Mouse (Mus musculus): ENCODE measurements around the gene Fgfr2. TPM values are rescaled to one million over a fixed set of nuclear protein-coding genes. Genes with fewer than 3 reads are reported as not detected.
A peak's percentile ranks its signal among the peaks of the same experiment; 100 is the strongest.
"Not testable (repeated sequence)": the region's sequence is repeated elsewhere in the genome, so short reads cannot be mapped to it uniquely, and the experiment has no call there.

The Fgfr2 gene
- total RNA-seq, 2 experiments from 2014 or later, result 43.7 to 44.3 TPM

GRCm38 (mm10) chr7:130519096-130520048, 2603.8 kb downstream of the Fgfr2 start:
- DNase-seq (ENCODE audit: extremely low spot score in 1 of 2, low spot score in 1 of 2), result peak; percentile 97 to 98

- DNase-seq (ENCODE audit: extremely low spot score in 1 of 2, low spot score in 1 of 2), result no peak
These were observed 2604.7 kb downstream of the Fgfr2 start for GRCm38 (mm10) chr7:130518213-130519095.

DNA sequence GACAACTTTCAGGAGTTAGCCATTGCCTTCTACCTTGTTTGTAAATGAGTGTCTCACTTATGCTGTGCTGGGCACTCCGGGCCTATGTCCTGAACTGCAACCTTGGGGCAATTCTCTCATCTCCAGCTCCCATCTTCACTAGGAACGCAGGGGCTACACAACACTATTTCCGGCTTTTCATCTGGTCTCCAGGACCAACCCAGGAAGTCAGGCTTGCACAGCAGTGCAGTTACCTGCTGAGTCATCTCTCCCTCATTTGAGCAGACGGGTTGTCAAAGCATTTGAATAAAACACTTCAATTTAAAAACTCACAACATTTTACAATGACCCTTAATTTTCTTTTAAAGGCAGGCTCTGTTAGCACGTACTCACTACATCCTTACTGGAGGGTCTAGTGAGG, 2612.9 kb downstream of the Fgfr2 start:
- DNase-seq (ENCODE audit: extremely low spot score in 1 of 2, low spot score in 1 of 2), result no peak

- no peak for DNase-seq (ENCODE audit: extremely low spot score in 1 of 2, low spot score in 1 of 2)
These were observed 2620.1 kb downstream of the Fgfr2 start for GRCm38 (mm10) chr7:130503006-130503405.

GRCm38 (mm10) chr7:130501499-130501898, 2621.7 kb downstream of the Fgfr2 start:
- no peak for DNase-seq (ENCODE audit: extremely low spot score in 1 of 2, low spot score in 1 of 2)

- DNase-seq (ENCODE audit: extremely low spot score in 1 of 2, low spot score in 1 of 2), result no peak
These were observed 2629.8 kb downstream of the Fgfr2 start for GRCm38 (mm10) chr7:130493346-130493745.

DNA sequence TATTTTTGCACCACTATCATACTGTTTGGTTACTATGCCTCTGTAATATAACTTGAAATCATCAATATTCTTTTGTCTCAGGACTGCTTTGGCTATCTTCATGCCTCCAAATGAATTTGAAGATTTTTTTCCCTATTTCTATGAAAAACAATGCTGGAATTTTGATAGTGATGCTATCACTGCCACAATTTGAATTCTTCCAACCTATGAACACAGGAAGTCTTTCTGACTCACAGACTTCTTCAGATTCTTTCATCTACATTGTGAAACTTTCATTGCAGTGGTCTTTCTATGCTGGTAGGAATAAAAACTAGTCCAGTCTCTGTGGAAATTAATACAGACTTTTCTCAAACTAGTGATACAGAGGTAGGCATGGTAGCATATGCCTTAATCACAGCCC, 2631.1 kb downstream of the Fgfr2 start:
- no peak for DNase-seq (ENCODE audit: extremely low spot score in 1 of 2, low spot score in 1 of 2)

DNA sequence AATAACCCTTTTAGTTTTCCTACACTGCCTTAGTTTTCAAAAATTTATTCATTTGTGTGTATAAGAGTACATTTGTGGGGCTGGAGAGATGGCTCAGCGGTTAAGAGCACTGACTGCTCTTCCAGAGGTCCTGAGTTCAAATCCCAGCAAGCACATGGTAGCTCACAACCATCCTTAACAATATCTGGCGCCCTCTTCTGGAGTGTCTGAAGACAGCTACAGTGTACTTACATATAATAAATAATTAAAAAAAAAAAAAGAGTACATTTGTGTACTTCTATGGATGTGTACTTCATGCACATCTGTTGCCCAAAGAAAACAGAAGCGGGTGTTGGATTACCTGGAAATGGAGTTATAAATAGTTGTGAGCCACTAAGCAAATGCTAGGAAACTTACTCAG, 2644.1 kb downstream of the Fgfr2 start:
- not testable (repeated sequence) for DNase-seq (ENCODE audit: extremely low spot score in 1 of 2, low spot score in 1 of 2)

DNA sequence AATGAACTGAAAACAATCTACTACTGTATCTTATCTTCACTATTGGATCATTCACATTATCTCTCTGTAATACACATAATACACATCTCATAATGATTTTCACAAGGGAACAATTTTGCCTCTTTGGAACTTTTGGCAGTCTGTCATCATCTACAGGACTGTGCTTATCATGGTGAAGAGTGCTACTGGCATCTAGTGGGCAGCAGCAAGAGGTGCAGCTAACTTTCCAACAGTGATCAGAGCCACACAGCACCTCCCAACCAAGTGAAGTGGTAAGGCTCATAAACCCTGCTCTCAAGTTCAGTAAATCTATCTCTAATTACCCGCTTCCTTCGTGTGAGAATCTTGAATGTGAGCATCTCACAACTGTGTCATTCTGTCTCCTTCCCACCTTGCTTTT, 2647.2 kb downstream of the Fgfr2 start:
- peak; percentile 17 to 50 for DNase-seq (ENCODE audit: extremely low spot score in 1 of 2, low spot score in 1 of 2)

DNA sequence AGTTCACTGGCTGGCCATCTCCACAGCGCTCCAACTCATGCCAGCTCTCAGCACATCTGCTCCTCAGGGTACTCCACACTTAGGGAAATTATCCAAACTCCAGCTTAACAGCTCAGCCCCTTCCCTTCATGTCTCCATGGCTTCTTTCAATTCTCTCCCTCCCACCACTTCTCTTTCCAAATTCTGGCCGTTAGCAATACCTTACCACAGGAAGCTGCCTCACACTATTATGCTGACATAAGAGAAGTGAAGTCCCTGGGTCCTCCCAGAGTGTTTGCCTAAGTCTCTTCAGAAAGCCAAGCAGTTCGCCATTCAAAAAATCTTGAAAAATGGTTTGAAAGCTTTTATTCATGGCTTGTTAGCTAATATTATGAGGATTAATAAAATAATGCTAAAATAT, 2649.3 kb downstream of the Fgfr2 start:
- no peak for DNase-seq (ENCODE audit: extremely low spot score in 1 of 2, low spot score in 1 of 2)

- DNase-seq (ENCODE audit: extremely low spot score in 1 of 2, low spot score in 1 of 2), result no peak
These were observed 2650.5 kb downstream of the Fgfr2 start for GRCm38 (mm10) chr7:130472683-130473082.

- no peak for DNase-seq (ENCODE audit: extremely low spot score in 1 of 2, low spot score in 1 of 2)
These were observed 2652.1 kb downstream of the Fgfr2 start for GRCm38 (mm10) chr7:130471045-130471444.

- no peak for DNase-seq (ENCODE audit: extremely low spot score in 1 of 2, low spot score in 1 of 2)
These were observed 2667.4 kb downstream of the Fgfr2 start for GRCm38 (mm10) chr7:130455587-130456246.

DNA sequence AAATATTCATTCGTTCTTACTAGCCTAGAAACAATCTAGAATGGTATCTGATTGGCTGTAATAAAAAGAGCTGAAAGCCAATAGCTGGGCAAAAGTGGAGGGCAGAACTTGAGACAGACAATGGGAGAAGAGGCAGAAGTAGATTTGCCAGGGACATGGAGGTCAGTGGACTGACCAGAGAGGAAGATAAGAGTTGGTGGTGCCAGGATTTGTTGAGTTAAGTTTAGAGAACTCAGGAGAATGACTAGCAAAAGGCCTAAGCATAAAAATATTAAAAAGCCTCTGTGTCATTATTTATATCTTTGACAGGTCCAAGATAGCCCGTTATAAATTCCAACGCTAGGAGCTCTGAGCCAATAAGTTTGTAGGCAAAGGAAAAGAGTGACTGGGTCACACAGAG, 2668.9 kb downstream of the Fgfr2 start:
- no peak for DNase-seq (ENCODE audit: extremely low spot score in 1 of 2, low spot score in 1 of 2)

GRCm38 (mm10) chr7:130435776-130436175, 2687.4 kb downstream of the Fgfr2 start:
- DNase-seq (ENCODE audit: extremely low spot score in 1 of 2, low spot score in 1 of 2), result no peak

- DNase-seq (ENCODE audit: extremely low spot score in 1 of 2, low spot score in 1 of 2), result no peak
These were observed 2691.0 kb downstream of the Fgfr2 start for GRCm38 (mm10) chr7:130432141-130432540.

DNA sequence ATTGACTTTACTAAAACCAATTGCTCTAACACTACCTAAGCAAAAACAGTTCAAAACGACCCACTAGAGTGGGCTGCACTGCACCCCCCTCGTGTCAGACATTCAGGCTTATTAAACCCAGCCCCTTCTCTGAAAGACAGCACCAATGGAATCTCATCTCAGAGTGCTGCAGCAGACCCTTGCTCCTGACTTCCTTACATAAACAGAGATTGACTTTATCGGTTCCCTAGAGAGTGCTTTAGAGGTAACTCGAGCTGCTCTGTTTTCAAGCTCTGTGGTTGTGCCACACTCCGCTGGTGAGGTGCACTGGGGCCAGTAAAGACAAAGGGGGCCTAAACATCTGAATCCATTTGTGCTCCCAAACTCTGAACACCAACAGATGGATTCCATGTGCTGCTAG, 2696.6 kb downstream of the Fgfr2 start:
- no peak for DNase-seq (ENCODE audit: extremely low spot score in 1 of 2, low spot score in 1 of 2)

DNA sequence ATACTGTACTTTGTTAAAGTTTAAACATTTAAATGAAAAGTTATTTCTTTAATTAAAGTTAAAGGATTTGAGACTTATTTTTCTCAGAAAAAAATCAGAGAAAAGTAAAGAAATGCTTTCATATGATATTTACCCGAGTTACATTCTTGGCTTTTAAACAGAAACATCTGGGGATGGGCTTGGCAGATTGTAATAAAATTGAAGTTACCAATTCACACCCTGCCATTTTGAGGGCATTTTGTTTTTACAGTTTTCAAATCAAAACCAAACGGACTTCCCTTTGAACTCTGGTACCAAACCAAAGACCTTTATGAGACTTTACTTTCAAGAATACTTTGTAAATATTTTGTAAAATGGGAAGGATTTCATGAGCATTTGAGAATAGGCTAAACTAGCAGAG, 2697.2 kb downstream of the Fgfr2 start:
- DNase-seq (ENCODE audit: extremely low spot score in 1 of 2, low spot score in 1 of 2), result no peak

- DNase-seq (ENCODE audit: extremely low spot score in 1 of 2, low spot score in 1 of 2), result no peak
These were observed 2703.2 kb downstream of the Fgfr2 start for GRCm38 (mm10) chr7:130419961-130420360.

- DNase-seq (ENCODE audit: extremely low spot score in 1 of 2, low spot score in 1 of 2), result no peak
These were observed 2715.5 kb downstream of the Fgfr2 start for GRCm38 (mm10) chr7:130407622-130408021.

DNA sequence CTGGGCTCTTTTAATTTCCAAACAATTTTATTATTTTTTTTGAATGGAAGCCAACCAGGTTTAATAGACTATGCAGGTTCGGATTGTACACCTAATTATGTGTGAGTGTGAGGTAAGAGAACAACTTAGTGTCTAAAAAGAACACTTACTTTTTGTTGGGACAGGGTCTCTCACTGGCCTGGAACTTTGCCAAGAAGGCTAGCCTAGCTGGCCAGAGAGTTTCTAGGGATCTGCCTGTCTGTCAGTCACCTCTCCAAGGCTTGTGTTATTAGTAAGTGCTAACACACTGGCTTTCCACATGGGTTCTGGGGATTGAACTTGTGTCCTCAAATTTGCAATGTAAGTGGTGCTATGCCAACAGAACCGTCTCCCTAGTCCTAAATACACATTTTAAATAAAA, 2719.8 kb downstream of the Fgfr2 start:
- no peak for DNase-seq (ENCODE audit: extremely low spot score in 1 of 2, low spot score in 1 of 2)
